Mouse (Mus musculus): ENCODE results near the gene Eef1e1. TPM values are rescaled to one million over a fixed set of nuclear protein-coding genes. Genes with fewer than 3 reads are reported as not detected.
A peak's percentile ranks its signal among the peaks of the same experiment; 100 is the strongest.

Eef1e1 gene
- total and polyA plus RNA-seq, 3 experiments = 194 to 218 TPM; not detected in 1

DNA sequence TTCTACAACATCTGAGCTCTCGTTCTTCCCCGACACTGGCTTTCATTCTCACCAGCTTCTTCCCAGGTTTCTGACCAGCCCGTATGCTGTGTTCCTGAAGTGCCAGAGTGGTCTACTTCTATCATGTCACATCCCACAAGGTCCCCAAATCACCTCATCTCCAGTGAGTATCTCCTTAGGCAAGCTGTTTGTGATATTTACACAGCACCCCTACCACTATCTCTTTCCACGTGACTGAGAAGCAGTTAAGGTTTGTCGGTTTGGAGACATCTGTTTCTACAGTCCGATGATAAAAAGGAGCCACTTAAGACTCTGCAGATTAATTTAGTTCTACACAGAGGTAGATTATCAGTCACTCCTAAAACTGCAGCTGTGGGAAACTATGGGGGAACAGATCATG lies 26.3 kb downstream of the Eef1e1 start (continued):
- TF ChIP-seq POLR2A (IDR thresholded peaks at IDR 0.05; ENCODE audit: control insufficient read depth in 1 of 2, insufficient read depth in 1 of 2, low read depth in 1 of 2, low read length in 2 of 2, poor library complexity in 1 of 2) = peak in 1 of 2 experiments; percentile 54; a peak in 1 of 4 replicates
- TF ChIP-seq MAX (IDR thresholded peaks at IDR 0.05; ENCODE audit: low read length) = peak; percentile 93
- TF ChIP-seq ZNF384 (IDR thresholded peaks at IDR 0.05; ENCODE audit: low read depth, low read length) = no peak
- peak; percentile 41; the same call in 1 of the 2 replicates for TF ChIP-seq NELFE (IDR thresholded peaks at IDR 0.05; ENCODE audit: low read depth, low read length)
- no peak for TF ChIP-seq POLR2AphosphoS5 (IDR thresholded peaks at IDR 0.05; ENCODE audit: borderline replicate concordance, low read depth, low read length)
- TF ChIP-seq CHD1 (IDR thresholded peaks at IDR 0.05; ENCODE audit: low read depth, low read length) = no peak
- TF ChIP-seq KAT2A (conservative IDR thresholded peaks at IDR 0.05; ENCODE audit: low read depth, low read length) = no peak
- TF ChIP-seq POLR2AphosphoS2 (IDR thresholded peaks at IDR 0.05; ENCODE audit: low read length) = no peak
- peak; percentile 99 for TF ChIP-seq MYB (IDR thresholded peaks at IDR 0.05; ENCODE audit: low read depth, low read length)
- TF ChIP-seq USF2 (IDR thresholded peaks at IDR 0.05; ENCODE audit: borderline replicate concordance in 1 of 2, insufficient read depth in 1 of 2, low read depth in 1 of 2, low read length in 2 of 2) = peak in 1 of 2 experiments; percentile 71; a peak in 1 of 4 replicates
- TF ChIP-seq SMC3 (IDR thresholded peaks at IDR 0.05; ENCODE audit: low read depth, low read length) = no peak
- peak; percentile 85; the same call in 1 of the 2 replicates for TF ChIP-seq JUND (IDR thresholded peaks at IDR 0.05; ENCODE audit: low read depth, low read length)
- peak; percentile 93 for TF ChIP-seq RCOR1 (IDR thresholded peaks at IDR 0.05; ENCODE audit: low read depth, low read length)
- TF ChIP-seq MYC (IDR thresholded peaks at IDR 0.05; ENCODE audit: low read depth, low read length) = peak; percentile 87; the same call in 1 of the 2 replicates
- peak; percentile 89; the same call in 1 of the 2 replicates for TF ChIP-seq MAZ (IDR thresholded peaks at IDR 0.05; ENCODE audit: low read depth, low read length)
- TF ChIP-seq USF1 (IDR thresholded peaks at IDR 0.05; ENCODE audit: low read depth, low read length) = peak; percentile 94

DNA sequence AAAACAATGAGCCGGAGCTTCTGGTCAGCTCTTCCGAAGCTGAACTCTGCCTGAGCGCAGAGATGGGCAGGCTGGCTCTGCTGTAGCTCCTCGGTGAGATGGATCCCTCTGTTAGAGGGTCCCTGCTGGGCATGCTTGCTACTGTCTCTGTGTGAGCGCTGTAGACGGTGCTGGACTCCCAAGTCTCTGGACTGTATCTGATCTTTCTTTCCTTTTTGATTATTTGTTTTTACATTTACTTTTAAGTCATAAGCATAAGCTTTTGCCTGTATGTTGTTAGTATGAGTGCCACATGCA lies 32.7 kb downstream of the Eef1e1 start:
- no peaks in the 10 kb centered on the region for H3K9me3 ChIP-seq (replicated peaks; ENCODE audit: insufficient read depth, low read length)
- no peak overlapping the region for H3K27ac ChIP-seq (ENCODE audit: control insufficient read depth, low read depth, low read length)
- H3K79me2 ChIP-seq (ENCODE audit: control insufficient read depth, insufficient read depth, low read length, poor library complexity) = no peaks in the 10 kb centered on the region
- H3K36me3 ChIP-seq (ENCODE audit: control insufficient read depth in 1 of 2, insufficient read depth in 2 of 2, low read length in 2 of 2) = peaks cover 3 to 7% of the 10 kb centered on the region in 2 experiments; a peak in 3 of 4 replicates
- no peaks in the 10 kb centered on the region for H3K27me3 ChIP-seq (ENCODE audit: control insufficient read depth in 1 of 2, insufficient read depth in 2 of 2, low read length in 2 of 2)
- no peak for TF ChIP-seq CHD1 (IDR thresholded peaks at IDR 0.05; ENCODE audit: low read depth, low read length)
- TF ChIP-seq ETS1 (IDR thresholded peaks at IDR 0.05; ENCODE audit: low read depth, low read length) = no peak
- TF ChIP-seq ZKSCAN1 (IDR thresholded peaks at IDR 0.05; ENCODE audit: low read depth, low read length) = no peak
- no peak for TF ChIP-seq MAFK (IDR thresholded peaks at IDR 0.05; ENCODE audit: borderline replicate concordance, low read depth, low read length)
- no peak for TF ChIP-seq SMC3 (IDR thresholded peaks at IDR 0.05; ENCODE audit: low read depth, low read length)
- DNase-seq (ENCODE audit: low read depth, low spot score) = no peak
- peaks cover 5 to 13% of the 10 kb centered on the region in 2 experiments; a peak in 2 of 4 replicates for H3K4me1 ChIP-seq (ENCODE audit: control insufficient read depth in 1 of 2, insufficient read depth in 2 of 2, low read length in 2 of 2)
- H3K4me3 ChIP-seq (ENCODE audit: control insufficient read depth in 1 of 2, insufficient read depth in 1 of 2, low read depth in 2 of 2, low read length in 2 of 2) = no peak overlapping the region
- no peak overlapping the region for H3K9ac ChIP-seq (ENCODE audit: control insufficient read depth, low read depth, low read length, poor library complexity, severe bottlenecking)
